Mouse (Mus musculus): ENCODE results near the gene Ddit4.

DNA sequence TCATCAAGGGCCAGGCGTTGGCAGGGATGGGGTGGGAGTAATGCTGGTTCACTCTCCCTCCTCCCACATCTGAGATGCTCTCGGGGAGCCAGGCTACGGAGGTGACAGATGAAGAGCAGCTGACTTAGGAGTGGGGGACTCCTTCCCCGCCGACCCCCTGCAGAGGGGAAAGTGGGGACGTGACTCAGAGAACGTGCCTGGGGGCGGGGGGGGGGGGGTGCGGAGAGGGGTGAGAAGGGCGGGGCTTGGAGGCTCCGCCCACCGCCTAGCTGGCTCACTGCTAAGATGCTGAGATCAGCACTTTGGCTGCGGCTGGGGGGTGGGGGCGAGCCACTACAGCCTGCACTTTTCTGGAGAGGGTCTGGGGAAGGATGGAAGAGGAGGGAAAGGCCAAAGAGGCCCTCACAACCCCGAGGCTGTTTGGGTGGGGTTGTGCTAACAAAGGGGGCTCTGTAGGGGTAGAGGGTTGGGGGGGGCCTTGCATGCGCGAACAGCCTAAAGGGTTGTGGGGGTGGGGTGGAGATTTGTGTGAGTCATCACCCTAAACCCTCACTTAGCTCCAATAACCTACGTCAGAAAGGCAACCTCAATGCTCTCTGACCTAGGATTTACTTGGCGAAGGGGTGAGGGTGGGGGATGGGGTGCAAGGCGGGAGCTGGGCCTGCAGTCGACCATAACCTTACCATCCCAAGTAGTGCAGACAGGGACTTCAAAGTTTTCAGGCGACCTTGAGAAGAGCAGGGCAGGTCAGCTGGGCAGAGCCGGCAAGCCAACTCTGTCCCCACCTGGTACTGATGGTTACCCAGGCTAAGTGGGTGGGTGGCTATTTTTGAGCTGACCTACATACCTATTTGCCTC, 13.1 kb upstream of the Ddit4 start:
- no peak for TF ChIP-seq CTCF (IDR thresholded peaks at IDR 0.05; ENCODE audit: low read depth)
- TF ChIP-seq EP300 (IDR thresholded peaks at IDR 0.05; ENCODE audit: low read depth), result no peak
